Mouse (Mus musculus) ovary, postnatal 36 days (tissue): Measurements from ENCODE around the gene Smurf1.

ENCODE experiments used
- DNase-seq: peaks from one replicate; pipeline ENCODE4 v3.0.0; 2022; ENCODE audit warnings: low spot score, mixed read lengths

The Smurf1 gene

GRCm38 (mm10) chr5:144913923-144914322, 51.7 kb downstream of the Smurf1 start:
- no peak for DNase-seq

- DNase-seq: no peak
Observed at GRCm38 (mm10) chr5:144913361-144913760, 52.3 kb downstream of the Smurf1 start.

GRCm38 (mm10) chr5:144912519-144913310, 52.9 kb downstream of the Smurf1 start:
- DNase-seq: no peak

GRCm38 (mm10) chr5:144909521-144909920, 56.1 kb downstream of the Smurf1 start:
- DNase-seq: no peak

GRCm38 (mm10) chr5:144907591-144907990, 58.1 kb downstream of the Smurf1 start:
- no peak for DNase-seq

GRCm38 (mm10) chr5:144904356-144905134, 61.1 kb downstream of the Smurf1 start:
- no peak for DNase-seq

- no peak for DNase-seq
Observed at GRCm38 (mm10) chr5:144901791-144902190, 63.9 kb downstream of the Smurf1 start.

- no peak for DNase-seq
Observed at GRCm38 (mm10) chr5:144901035-144901434, 64.6 kb downstream of the Smurf1 start.

GRCm38 (mm10) chr5:144898448-144899052, 67.1 kb downstream of the Smurf1 start:
- no peak for DNase-seq

GRCm38 (mm10) chr5:144897881-144898280, 67.8 kb downstream of the Smurf1 start:
- DNase-seq: no peak

GRCm38 (mm10) chr5:144891276-144891675, 74.4 kb downstream of the Smurf1 start:
- no peak for DNase-seq

- DNase-seq: no peak
Observed at GRCm38 (mm10) chr5:144885968-144886650, 79.5 kb downstream of the Smurf1 start.

- no peak for DNase-seq
Observed at GRCm38 (mm10) chr5:144884629-144885217, 80.9 kb downstream of the Smurf1 start.

- no peak for DNase-seq
Observed at GRCm38 (mm10) chr5:144881670-144882399, 83.8 kb downstream of the Smurf1 start.

- no peak for DNase-seq
Observed at GRCm38 (mm10) chr5:144877021-144877420, 88.6 kb downstream of the Smurf1 start.

- peak; percentile 73 for DNase-seq
Observed at GRCm38 (mm10) chr5:144875892-144876291, 89.8 kb downstream of the Smurf1 start.

GRCm38 (mm10) chr5:144875227-144875626, 90.4 kb downstream of the Smurf1 start:
- DNase-seq: no peak

GRCm38 (mm10) chr5:144872867-144873266, 92.8 kb downstream of the Smurf1 start:
- no peak for DNase-seq

GRCm38 (mm10) chr5:144872326-144872725, 93.3 kb downstream of the Smurf1 start:
- no peak for DNase-seq

GRCm38 (mm10) chr5:144871775-144872174, 93.9 kb downstream of the Smurf1 start:
- DNase-seq: no peak

GRCm38 (mm10) chr5:144870782-144871181, 94.9 kb downstream of the Smurf1 start:
- no peak for DNase-seq
